Mouse (Mus musculus) kidney, embryonic 14.5 days (tissue): Measurements from ENCODE around the gene Tspan11. TPM values are rescaled to one million over a fixed set of nuclear protein-coding genes. Genes with fewer than 3 reads are reported as not detected.

ENCODE experiments used
- ATAC-seq: fragments of 200-750 bp; cut with Nextera tagmentation; 2 replicates; pipeline ENCODE4 v1.8.0; 2017; ENCODE audit warnings: moderate number of reproducible peaks, mild to moderate bottlenecking, moderate TSS enrichment, moderate library complexity; ENCODE audit not compliant: low FRiP score, low TSS enrichment
- H3K27ac ChIP-seq: fragments of 300-500 bp; sonication (generic); 2 replicates; pipeline ENCODE4 v1.5.1; 2014; ENCODE audit warnings: low read depth, mild to moderate bottlenecking, low read length, moderate library complexity, mixed read lengths
- H3K27me3 ChIP-seq: fragments of 300-500 bp; sonication (generic); 2 replicates; pipeline ENCODE4 v1.6.1; 2014; ENCODE audit warnings: mild to moderate bottlenecking, low read length; ENCODE audit not compliant: control insufficient read depth, insufficient read depth
- H3K36me3 ChIP-seq: fragments of 300-500 bp; sonication (generic); 2 replicates; pipeline ENCODE4 v1.6.1; 2014; ENCODE audit warnings: low read length, mixed read lengths; ENCODE audit not compliant: control insufficient read depth, insufficient read depth
- H3K4me1 ChIP-seq: fragments of 300-500 bp; sonication (generic); 2 replicates; pipeline ENCODE4 v1.6.1; 2014; ENCODE audit warnings: low read length, mixed read lengths; ENCODE audit not compliant: control insufficient read depth, insufficient read depth
- H3K4me2 ChIP-seq: fragments of 300-500 bp; sonication (generic); replicated peaks from 2 replicates; pipeline ENCODE4 v1.6.1; 2014; ENCODE audit warnings: low read depth, mild to moderate bottlenecking, low read length
- H3K4me3 ChIP-seq: fragments of 300-500 bp; sonication (generic); 2 replicates; pipeline ENCODE4 v1.5.1; 2014; ENCODE audit warnings: mild to moderate bottlenecking, low read length
- H3K9ac ChIP-seq: fragments of 300-500 bp; sonication (generic); 2 replicates; pipeline ENCODE4 v1.6.1; 2014; ENCODE audit warnings: low read depth, mild to moderate bottlenecking, low read length, moderate library complexity
- H3K9me3 ChIP-seq: fragments of 300-500 bp; sonication (generic); 2 replicates; pipeline ENCODE4 v1.6.1; 2016; ENCODE audit warnings: low read length; ENCODE audit not compliant: control insufficient read depth
- WGBS: fragments of 180-500 bp; shearing (Covaris S2); extraction: QIAGEN DNeasy Blood & Tissue Kit; methylation state at CpG from one replicate; pipeline ENCODE4 v1.1.7; 2014; 5-methylcytosine and 5-hydroxymethylcytosine counted together
- polyA plus RNA-seq: library from polyadenylated mRNA; unstranded; fragments of >200 nt; fragmentation: Nextera tagmentation; extraction: Ambion mirVana; gene quantifications from 2 replicates; pipeline ENCODE4 v1.2.1, GENCODE M21; 2014

Gene Tspan11
- polyA plus RNA-seq, 1 experiment from 2014 or later, result 5.0 TPM

DNA sequence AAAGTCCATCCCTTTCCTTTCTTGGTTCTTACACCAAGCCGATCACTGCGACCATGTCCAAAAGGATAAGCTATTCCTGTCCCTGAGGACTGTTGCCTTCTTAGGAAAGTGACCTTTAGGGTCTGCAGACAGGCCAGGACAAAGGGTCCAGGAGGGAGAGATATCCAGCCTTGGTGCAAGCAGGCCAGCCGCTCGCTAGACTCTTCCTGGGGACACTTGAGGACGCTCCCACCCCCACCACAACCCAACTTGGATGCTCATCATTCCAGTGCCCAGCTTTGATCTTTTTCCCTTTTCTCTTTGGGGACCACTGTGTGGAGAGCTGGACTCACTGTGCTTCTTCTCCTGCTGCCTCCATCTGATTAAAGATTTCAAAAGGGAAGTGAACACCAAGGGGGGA is 41.3 kb downstream of the Tspan11 start:
- Histone ChIP-seq H3K27ac (no peak overlapping the region), H3K27me3 (no peaks in the 10 kb centered on the region), H3K4me3 (no peak overlapping the region), H3K9ac (no peak overlapping the region), H3K4me2 (no peak overlapping the region), H3K4me1 (peaks cover 18% of the 10 kb centered on the region), H3K9me3 (no peaks in the 10 kb centered on the region), H3K36me3 (no peaks in the 10 kb centered on the region)
- no peak for ATAC-seq
- 94% methylated on average over 5 of the region's 5 CpGs for WGBS

DNA sequence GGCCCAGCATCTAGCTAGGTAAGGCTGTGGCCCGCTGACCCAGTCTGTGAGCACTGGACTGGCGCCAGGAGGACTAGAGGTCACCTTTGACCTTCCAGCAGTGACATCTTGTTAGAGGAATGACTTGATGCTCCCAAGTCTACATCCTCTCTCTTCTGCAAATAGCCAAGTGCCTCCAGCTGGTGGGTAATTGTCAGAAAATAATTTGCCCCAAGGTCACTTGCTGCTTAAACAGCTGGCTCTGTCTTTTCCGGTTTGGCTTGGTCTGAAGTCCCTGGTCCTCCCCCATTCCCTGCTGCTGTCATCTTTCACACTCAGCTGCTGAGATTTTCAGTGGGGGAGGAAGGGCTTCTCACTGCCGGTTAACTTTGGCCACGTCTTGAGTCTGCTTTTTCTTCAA is 45.3 kb downstream of the Tspan11 start:
- H3K4me1 ChIP-seq, result peaks cover 8% of the 10 kb centered on the region; the same call in 1 of the 2 replicates
- 0 out of 2 replicates have a peak, but pooled peaks have one; percentile 18 for ATAC-seq
- no peaks in the 10 kb centered on the region for H3K27me3 ChIP-seq
- 21% methylated on average over 5 of the region's 5 CpGs for WGBS
- no peak overlapping the region for H3K9ac ChIP-seq
- no peak overlapping the region for H3K4me3 ChIP-seq
- H3K9me3 ChIP-seq, result no peaks in the 10 kb centered on the region
- H3K4me2 ChIP-seq, result no peak overlapping the region
- H3K36me3 ChIP-seq, result no peaks in the 10 kb centered on the region
- H3K27ac ChIP-seq, result no peak overlapping the region

DNA sequence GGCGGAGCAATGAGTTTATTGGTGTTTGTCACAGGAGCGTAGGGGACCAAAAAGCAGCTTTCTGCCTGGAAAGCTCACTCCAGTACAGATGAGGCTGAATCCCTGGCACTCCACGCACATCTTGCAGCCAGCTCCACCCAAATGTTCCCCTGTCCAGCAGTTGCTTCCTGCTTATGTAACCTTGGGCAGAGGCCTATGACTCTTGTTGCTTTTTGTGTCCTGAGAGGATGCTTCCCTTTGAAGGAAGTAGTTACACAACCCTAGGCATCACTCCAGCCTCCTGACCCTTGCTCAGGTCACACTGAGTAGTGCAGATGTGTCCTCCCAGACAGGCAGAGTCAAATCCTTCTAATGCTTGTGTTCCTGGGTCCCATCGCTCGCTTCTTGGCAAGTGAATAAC is 46.5 kb downstream of the Tspan11 start:
- Histone ChIP-seq H3K4me2 (no peak overlapping the region), H3K4me1 (0 out of 2 replicates have a peak, but pooled peaks cover 3% of the 10 kb centered on the region), H3K27me3 (no peaks in the 10 kb centered on the region), H3K27ac (no peak overlapping the region), H3K36me3 (no peaks in the 10 kb centered on the region), H3K9me3 (no peaks in the 10 kb centered on the region), H3K4me3 (no peak overlapping the region), H3K9ac (no peak overlapping the region)
- no peak for ATAC-seq
- 92% methylated on average over 5 of the region's 5 CpGs for WGBS

DNA sequence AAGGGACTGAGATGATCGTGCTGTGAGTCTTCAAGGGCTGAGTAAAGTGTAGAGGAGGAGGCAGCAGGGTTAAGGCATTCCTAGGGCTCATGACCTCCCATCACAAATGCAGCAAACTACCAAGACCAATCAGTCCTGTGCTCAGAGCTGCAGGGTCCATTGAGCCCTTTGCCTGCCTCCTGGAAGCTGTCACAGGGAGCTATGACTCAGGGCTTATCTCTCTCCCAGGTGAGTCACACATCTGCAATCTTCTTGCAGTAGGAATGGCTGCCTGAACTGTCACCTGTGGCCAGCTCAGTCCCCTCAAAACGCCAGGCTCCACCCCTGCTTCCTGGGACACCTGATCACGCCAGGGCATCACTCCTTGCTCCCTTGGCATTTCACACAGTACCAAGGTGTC is 47.7 kb downstream of the Tspan11 start:
- no peak overlapping the region for H3K27ac ChIP-seq
- 0 out of 2 replicates have a peak, but pooled peaks cover 3% of the 10 kb centered on the region for H3K4me1 ChIP-seq
- no peaks in the 10 kb centered on the region for H3K27me3 ChIP-seq
- no peak for ATAC-seq
- no peak overlapping the region for H3K4me3 ChIP-seq
- H3K36me3 ChIP-seq, result no peaks in the 10 kb centered on the region
- H3K9ac ChIP-seq, result no peak overlapping the region
- H3K9me3 ChIP-seq, result no peaks in the 10 kb centered on the region
- WGBS, result 78% methylated on average over 3 of the region's 3 CpGs
- no peak overlapping the region for H3K4me2 ChIP-seq

DNA sequence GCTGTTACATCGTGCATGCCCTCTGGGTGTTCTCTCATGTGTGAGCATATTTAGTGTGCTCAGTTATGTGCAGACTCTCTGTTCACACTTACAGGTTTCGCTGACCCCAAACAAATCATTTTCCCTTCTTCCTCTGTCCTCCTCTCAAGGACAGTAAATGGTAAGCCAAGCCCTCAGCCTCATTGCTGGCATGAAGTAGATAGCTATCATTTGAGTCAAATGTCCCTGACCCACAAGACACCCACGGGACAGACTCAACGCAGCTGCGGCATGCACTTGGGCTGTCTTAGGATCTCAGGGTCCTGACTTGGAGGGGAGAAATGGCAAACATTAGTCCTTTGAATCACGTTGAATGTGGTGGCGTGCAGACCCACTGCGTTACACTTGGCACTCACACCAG is 55.0 kb downstream of the Tspan11 start:
- Histone ChIP-seq H3K27ac (no peak overlapping the region), H3K27me3 (no peaks in the 10 kb centered on the region), H3K36me3 (no peaks in the 10 kb centered on the region), H3K4me2 (no peak overlapping the region), H3K4me1 (no peaks in the 10 kb centered on the region), H3K9ac (no peak overlapping the region), H3K9me3 (no peaks in the 10 kb centered on the region), H3K4me3 (no peak overlapping the region)
- 77% methylated on average over 8 of the region's 8 CpGs for WGBS
- no peak for ATAC-seq

GRCm38 (mm10) chr6:127945725-127946124 is 58.3 kb downstream of the Tspan11 start:
- no peaks in the 10 kb centered on the region for H3K27me3 ChIP-seq
- no peak overlapping the region for H3K27ac ChIP-seq
- ATAC-seq, result peak; percentile 84; the same call in 1 of the 2 replicates
- H3K4me2 ChIP-seq, result no peak overlapping the region
- 54% methylated on average over 9 of the region's 9 CpGs for WGBS
- no peak overlapping the region for H3K4me3 ChIP-seq
- no peak overlapping the region for H3K9ac ChIP-seq
- H3K36me3 ChIP-seq, result no peaks in the 10 kb centered on the region
- no peaks in the 10 kb centered on the region for H3K9me3 ChIP-seq
- H3K4me1 ChIP-seq, result no peaks in the 10 kb centered on the region

- WGBS, result 87% methylated on average over 9 of the region's 9 CpGs
These were observed 61.3 kb downstream of the Tspan11 start for GRCm38 (mm10) chr6:127948656-127949055.

DNA sequence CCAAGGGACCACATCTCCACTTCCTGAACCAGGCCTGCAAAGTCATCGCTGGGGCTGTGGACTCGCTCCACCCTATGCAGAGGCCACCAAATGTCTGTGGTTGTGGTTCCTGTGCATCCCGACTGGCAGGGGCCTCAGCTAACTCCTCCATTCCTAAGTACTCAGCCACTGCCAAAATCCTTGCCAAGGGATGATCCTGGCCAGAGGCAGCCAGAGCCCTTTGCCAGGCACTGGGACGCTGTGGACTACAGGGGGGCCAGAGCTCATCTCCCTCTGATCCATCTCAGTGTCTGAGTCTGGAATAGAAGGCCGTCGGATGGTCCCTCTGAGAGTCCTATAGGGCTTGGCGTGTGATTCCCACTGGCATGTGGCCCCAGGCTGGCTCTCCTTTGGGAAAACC is 62.5 kb downstream of the Tspan11 start:
- H3K36me3 ChIP-seq, result no peaks in the 10 kb centered on the region
- no peak overlapping the region for H3K27ac ChIP-seq
- H3K9me3 ChIP-seq, result no peaks in the 10 kb centered on the region
- no peak overlapping the region for H3K4me2 ChIP-seq
- no peak overlapping the region for H3K4me3 ChIP-seq
- H3K27me3 ChIP-seq, result no peaks in the 10 kb centered on the region
- H3K4me1 ChIP-seq, result no peaks in the 10 kb centered on the region
- 93% methylated on average over 7 of the region's 7 CpGs for WGBS
- H3K9ac ChIP-seq, result no peak overlapping the region
- ATAC-seq, result no peak

More at GRCm38 (mm10) chr6:127948656-127949055, 61.3 kb downstream of the Tspan11 start:
- Histone ChIP-seq H3K4me2 (no peak overlapping the region), H3K9ac (no peak overlapping the region), H3K4me3 (no peak overlapping the region), H3K36me3 (no peaks in the 10 kb centered on the region), H3K27ac (no peak overlapping the region), H3K4me1 (no peaks in the 10 kb centered on the region), H3K9me3 (no peaks in the 10 kb centered on the region), H3K27me3 (no peaks in the 10 kb centered on the region)
- no peak for ATAC-seq

- Histone ChIP-seq H3K9me3 (no peaks in the 10 kb centered on the region), H3K27ac (no peak overlapping the region), H3K36me3 (no peaks in the 10 kb centered on the region), H3K4me2 (no peak overlapping the region), H3K4me1 (no peaks in the 10 kb centered on the region), H3K4me3 (no peak overlapping the region), H3K9ac (no peak overlapping the region), H3K27me3 (no peaks in the 10 kb centered on the region)
- ATAC-seq, result no peak
- WGBS, result 85% methylated on average over 4 of the region's 4 CpGs
These were observed 65.7 kb downstream of the Tspan11 start for GRCm38 (mm10) chr6:127953071-127953470.
